Mouse (Mus musculus) liver, embryonic 15.5 days (tissue): Measurements from ENCODE around the gene Cd99l2. TPM values are rescaled to one million over a fixed set of nuclear protein-coding genes. Genes with fewer than 3 reads are reported as not detected.
"Not testable (repeated sequence)": the region's sequence is repeated elsewhere in the genome, so short reads cannot be mapped to it uniquely, and the experiment has no call there.

Source experiments
- ATAC-seq: fragments of 200-750 bp; cut with Nextera tagmentation; 2 replicates; pipeline ENCODE4 v1.8.0; 2017; ENCODE audit warnings: moderate number of reproducible peaks, mild to moderate bottlenecking, moderate library complexity; ENCODE audit not compliant: insufficient read depth
- H3K27ac ChIP-seq: fragments of 300-500 bp; sonication (generic); replicated peaks from 2 replicates; pipeline ENCODE4 v1.5.1; 2015; ENCODE audit warnings: mild to moderate bottlenecking, inconsistent platforms
- H3K27me3 ChIP-seq: fragments of 300-500 bp; sonication (generic); 2 replicates; pipeline ENCODE4 v1.6.1; 2015; ENCODE audit warnings: mild to moderate bottlenecking, inconsistent platforms
- H3K36me3 ChIP-seq: fragments of 300-500 bp; sonication (generic); replicated peaks from 2 replicates; pipeline ENCODE4 v1.6.1; 2015; ENCODE audit warnings: moderate library complexity, mild to moderate bottlenecking, inconsistent platforms
- H3K4me1 ChIP-seq: fragments of 300-500 bp; sonication (generic); replicated peaks from 2 replicates; pipeline ENCODE4 v1.6.1; 2015; ENCODE audit warnings: inconsistent platforms
- H3K4me2 ChIP-seq: fragments of 300-500 bp; sonication (generic); 2 replicates; pipeline ENCODE4 v1.6.1; 2015; ENCODE audit warnings: moderate library complexity, mild to moderate bottlenecking, inconsistent platforms
- H3K4me3 ChIP-seq: fragments of 300-500 bp; sonication (generic); replicated peaks from 2 replicates; pipeline ENCODE4 v1.5.1; 2015; ENCODE audit warnings: mild to moderate bottlenecking, inconsistent platforms
- H3K9ac ChIP-seq: fragments of 300-500 bp; sonication (generic); 2 replicates; pipeline ENCODE4 v1.6.1; 2015; ENCODE audit warnings: moderate library complexity, mild to moderate bottlenecking, inconsistent platforms
- H3K9me3 ChIP-seq: fragments of 300-500 bp; sonication (generic); replicated peaks from 2 replicates; pipeline ENCODE4 v1.6.1; 2016; ENCODE audit warnings: inconsistent platforms
- WGBS: fragments of 180-500 bp; shearing (Covaris S2); methylation state at CpG from one replicate; pipeline ENCODE4 v1.1.7; 2015; ENCODE audit warnings: mixed read lengths; ENCODE audit not compliant: insufficient replicate concordance; 5-methylcytosine and 5-hydroxymethylcytosine counted together
- polyA plus RNA-seq: library from polyadenylated mRNA; unstranded; fragments of >200 nt; fragmentation: Nextera tagmentation; extraction: Ambion mirVana; gene quantifications from 2 replicates; pipeline ENCODE4 v1.2.1, GENCODE M21; 2015

The Cd99l2 gene
- polyA plus RNA-seq, 1 experiment from 2014 or later = 10.8 TPM

DNA sequence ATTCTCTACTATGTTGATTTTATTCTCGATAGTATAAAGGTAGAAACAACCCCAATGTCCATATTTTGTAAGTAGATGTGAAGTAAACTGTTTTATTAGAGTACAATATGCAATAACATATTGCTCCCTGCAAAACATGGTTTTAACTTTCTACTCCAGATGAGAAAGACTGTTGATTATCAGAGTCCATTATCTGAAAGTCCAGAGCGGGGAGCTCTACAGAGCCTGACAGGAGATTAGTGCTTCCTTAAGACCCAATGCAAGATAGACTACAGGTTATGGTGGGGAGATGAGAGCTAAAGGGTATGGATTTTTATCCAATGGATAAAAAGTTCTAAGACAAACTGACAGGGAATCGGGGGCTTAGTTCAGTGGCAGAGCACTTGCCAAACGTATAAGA, 26.6 kb upstream of the Cd99l2 start:
- ATAC-seq = peak; percentile 65; the same call in 1 of the 2 replicates
- Histone ChIP-seq H3K27ac (peak overlapping the region; percentile 6; the same call in 1 of the 2 replicates), H3K4me3 (no peak overlapping the region), H3K4me1 (peaks cover 9% of the 10 kb centered on the region), H3K27me3 (no peaks in the 10 kb centered on the region), H3K9me3 (no peaks in the 10 kb centered on the region), H3K4me2 (no peak overlapping the region), H3K9ac (no peak overlapping the region), H3K36me3 (no peaks in the 10 kb centered on the region)
- WGBS = 46% methylated on average over 4 of the region's 4 CpGs

DNA sequence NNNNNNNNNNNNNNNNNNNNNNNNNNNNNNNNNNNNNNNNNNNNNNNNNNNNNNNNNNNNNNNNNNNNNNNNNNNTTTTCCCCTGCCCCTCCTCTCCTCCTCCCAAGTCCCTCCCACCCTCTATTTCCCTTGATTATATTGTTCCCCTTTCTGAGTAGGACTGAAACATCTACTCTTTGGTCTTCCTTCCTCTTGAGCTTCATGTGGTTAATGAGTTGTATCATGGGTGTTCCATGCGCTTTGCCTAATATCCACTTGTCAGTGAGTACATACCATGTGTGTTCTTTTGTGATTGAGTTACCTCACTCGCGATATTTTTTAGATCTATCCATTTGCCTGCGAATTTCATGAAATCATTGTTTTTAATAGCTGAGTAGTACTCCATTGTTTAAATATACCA, 13.9 kb upstream of the Cd99l2 start:
- H3K4me1 ChIP-seq, H3K4me3 ChIP-seq, ATAC-seq, H3K27ac ChIP-seq, H3K9ac ChIP-seq, H3K36me3 ChIP-seq, H3K27me3 ChIP-seq, H3K4me2 ChIP-seq, H3K9me3 ChIP-seq: not testable (repeated sequence)
- WGBS = 68% methylated on average over 4 of the region's 4 CpGs

DNA sequence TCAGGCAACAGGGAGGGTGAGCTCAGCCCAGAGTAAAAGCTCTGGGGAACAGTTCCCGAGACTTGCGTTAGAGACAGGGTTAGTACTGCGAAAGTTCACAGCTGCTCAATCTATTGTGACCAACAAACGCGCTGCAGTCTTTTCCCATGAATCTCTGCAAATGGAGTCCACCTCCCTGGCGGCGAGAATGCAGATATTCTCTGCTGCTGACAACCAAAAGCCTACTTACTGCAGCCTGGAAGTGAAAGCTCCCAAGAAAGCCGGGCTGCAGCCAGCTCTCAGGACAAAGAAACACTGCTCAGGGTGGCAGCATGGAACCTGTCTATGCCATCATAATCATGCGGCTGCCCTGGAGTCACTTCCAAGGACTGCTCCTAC, 619 bp upstream of the Cd99l2 start:
- 19% methylated on average over 9 of the region's 9 CpGs for WGBS
- Histone ChIP-seq H3K36me3 (no peaks in the 10 kb centered on the region), H3K9me3 (no peaks in the 10 kb centered on the region), H3K4me3 (peak overlapping the region; percentile 70), H3K9ac (peak overlapping the region; percentile 77), H3K27me3 (peaks cover 15% of the 10 kb centered on the region), H3K27ac (peak overlapping the region; percentile 83), H3K4me2 (peak overlapping the region; percentile 82), H3K4me1 (peaks cover 27% of the 10 kb centered on the region)
- no peak for ATAC-seq

DNA sequence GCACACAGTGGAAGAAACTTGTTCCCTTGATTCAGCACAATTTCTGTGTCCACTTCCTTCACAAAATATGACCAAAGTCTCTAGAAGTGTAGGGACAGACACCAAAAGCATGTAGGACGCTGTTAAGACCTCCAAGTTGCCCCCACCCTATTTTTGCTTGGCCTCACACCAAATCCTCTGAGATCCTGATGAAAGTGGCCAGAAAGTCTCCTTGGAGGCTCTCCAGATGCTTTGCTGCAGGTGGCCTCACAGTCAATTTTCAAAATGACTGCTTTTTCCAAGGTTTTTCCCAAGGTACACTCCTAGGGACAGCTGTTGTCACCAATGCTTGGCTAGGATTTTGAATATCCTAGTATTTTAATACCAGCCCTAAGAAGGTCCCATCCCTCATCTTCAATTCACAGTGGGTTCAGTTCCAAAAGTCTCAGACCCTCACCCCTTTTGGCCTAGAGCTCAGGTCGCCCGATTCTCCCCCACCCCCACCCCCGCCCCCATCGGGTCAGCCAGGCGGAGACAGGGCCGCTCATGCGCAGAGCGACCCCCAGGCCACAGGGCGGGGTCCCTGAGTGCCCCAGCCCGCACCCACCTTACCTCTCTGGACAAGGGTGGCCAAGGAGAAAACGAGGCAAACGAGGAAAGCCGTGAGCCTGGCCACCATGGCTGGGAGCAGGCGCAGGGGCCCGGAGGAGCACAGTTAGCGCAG, 567 bp downstream of the Cd99l2 start:
- peak overlapping the region; percentile 70 for H3K4me3 ChIP-seq
- peak overlapping the region; percentile 83 for H3K27ac ChIP-seq
- H3K9ac ChIP-seq = peak overlapping the region; percentile 77
- WGBS = 10% methylated on average over 17 of the region's 17 CpGs
- ATAC-seq = no peak; the same call in 1 of the 2 replicates
- peaks cover 5% of the 10 kb centered on the region; the same call in 1 of the 2 replicates for H3K27me3 ChIP-seq
- H3K36me3 ChIP-seq = no peaks in the 10 kb centered on the region
- H3K9me3 ChIP-seq = no peaks in the 10 kb centered on the region
- H3K4me2 ChIP-seq = peak overlapping the region; percentile 82
- peaks cover 27% of the 10 kb centered on the region for H3K4me1 ChIP-seq

DNA sequence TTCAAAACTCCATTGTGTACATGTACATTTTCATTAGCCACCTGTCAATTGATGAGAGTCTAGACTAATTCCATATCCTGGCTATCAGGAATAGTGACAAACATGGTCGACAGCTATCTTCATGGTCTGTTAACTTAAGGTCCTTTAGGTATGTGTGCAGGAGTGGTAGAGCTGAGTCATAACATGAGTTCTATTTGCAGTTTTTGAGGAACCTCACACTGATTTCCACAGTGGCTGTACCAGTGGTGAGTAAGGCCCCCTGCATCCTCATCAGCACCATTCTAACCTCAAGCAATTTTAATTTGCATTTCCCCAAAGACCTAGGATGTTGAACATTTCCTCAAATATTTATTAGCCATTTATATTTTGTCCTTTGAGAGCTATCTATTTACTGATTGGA, 3.3 kb downstream of the Cd99l2 start:
- H3K9ac ChIP-seq = no peak overlapping the region
- 66% methylated on average over 1 of the region's 1 CpGs for WGBS
- no peak for ATAC-seq
- no peak overlapping the region for H3K4me2 ChIP-seq
- no peak overlapping the region for H3K4me3 ChIP-seq
- H3K4me1 ChIP-seq = peaks cover 27% of the 10 kb centered on the region
- H3K27me3 ChIP-seq = no peaks in the 10 kb centered on the region
- H3K27ac ChIP-seq = no peak overlapping the region
- H3K9me3 ChIP-seq = no peaks in the 10 kb centered on the region
- H3K36me3 ChIP-seq = no peaks in the 10 kb centered on the region

DNA sequence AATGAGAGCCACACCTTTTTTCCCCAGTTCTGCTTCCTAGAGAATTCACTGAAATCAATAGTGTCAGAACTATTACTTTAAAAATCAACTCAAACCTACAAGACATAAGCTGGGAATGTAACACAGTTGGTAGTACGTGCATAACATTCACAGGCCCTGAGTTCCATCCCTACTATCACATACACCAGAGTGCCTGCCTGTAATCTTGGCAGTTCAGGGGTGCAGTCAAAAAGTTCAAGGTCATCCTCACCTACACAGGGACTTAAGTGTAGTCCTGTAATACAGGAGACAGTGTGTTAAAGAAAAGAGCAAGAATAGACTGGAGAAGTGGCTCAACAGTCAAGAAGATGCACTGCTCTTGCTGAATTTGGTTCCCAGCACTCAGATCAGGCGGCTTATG, 10.4 kb downstream of the Cd99l2 start:
- Histone ChIP-seq H3K27ac (no peak overlapping the region), H3K27me3 (no peaks in the 10 kb centered on the region), H3K4me2 (no peak overlapping the region), H3K9me3 (no peaks in the 10 kb centered on the region), H3K9ac (no peak overlapping the region), H3K4me1 (peaks cover 11% of the 10 kb centered on the region), H3K4me3 (no peak overlapping the region), H3K36me3 (no peaks in the 10 kb centered on the region; the same call in 1 of the 2 replicates)
- ATAC-seq = peak; percentile 69
- WGBS = 61% methylated on average over 2 of the region's 2 CpGs

DNA sequence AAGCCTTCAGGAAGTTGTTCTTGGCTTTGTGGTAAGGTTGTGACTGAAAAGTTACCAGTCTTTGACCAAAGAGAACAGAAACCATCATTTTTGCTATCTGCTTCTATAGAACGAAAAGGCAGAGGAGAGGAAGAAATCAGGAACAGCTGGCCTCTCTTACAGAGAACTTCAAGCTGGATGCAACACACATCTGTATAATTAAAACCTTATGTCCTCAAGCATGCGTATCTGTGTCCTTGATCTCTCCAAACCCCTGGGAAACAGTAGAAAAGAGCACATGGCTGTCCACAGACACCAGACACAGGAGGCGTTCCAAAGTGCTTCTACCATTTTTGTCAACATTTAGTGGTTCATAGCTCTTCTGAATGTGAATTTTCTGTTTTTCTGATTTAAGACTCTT, 16.7 kb downstream of the Cd99l2 start:
- no peaks in the 10 kb centered on the region for H3K27me3 ChIP-seq
- H3K4me1 ChIP-seq = peaks cover 31% of the 10 kb centered on the region
- 57% methylated on average over 3 of the region's 3 CpGs for WGBS
- no peaks in the 10 kb centered on the region for H3K9me3 ChIP-seq
- H3K9ac ChIP-seq = no peak overlapping the region
- peak overlapping the region; percentile 80; the same call in 1 of the 2 replicates for H3K27ac ChIP-seq
- ATAC-seq = no peak
- no peak overlapping the region for H3K4me3 ChIP-seq
- H3K36me3 ChIP-seq = no peaks in the 10 kb centered on the region; the same call in 1 of the 2 replicates
- H3K4me2 ChIP-seq = no peak overlapping the region

DNA sequence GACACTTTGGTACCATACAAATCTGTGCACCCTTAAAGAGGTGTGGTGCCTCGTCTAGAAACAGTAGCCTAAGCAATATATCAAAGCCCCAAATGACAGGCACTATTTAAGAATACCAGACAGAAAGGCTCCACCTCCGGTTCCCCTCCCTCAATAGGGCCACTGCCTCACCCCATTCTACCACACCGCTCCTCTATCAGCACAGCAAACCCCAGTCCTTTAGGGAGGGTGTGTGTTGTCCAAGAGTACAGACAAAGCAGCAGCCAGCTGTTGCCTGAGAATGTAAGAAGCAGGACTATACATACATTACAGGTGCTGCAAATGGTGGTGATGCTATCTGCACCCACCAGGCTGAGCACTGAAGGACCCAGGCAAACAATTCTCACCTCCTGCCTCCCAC, 17.2 kb downstream of the Cd99l2 start:
- H3K9ac ChIP-seq = no peak overlapping the region
- H3K4me1 ChIP-seq = peaks cover 31% of the 10 kb centered on the region
- H3K27ac ChIP-seq = peak overlapping the region; percentile 80
- ATAC-seq = 0 out of 2 replicates have a peak, but pooled peaks have one; percentile 41
- WGBS = 40% methylated on average over 3 of the region's 3 CpGs
- H3K4me2 ChIP-seq = peak overlapping the region; percentile 55; the same call in 1 of the 2 replicates
- no peaks in the 10 kb centered on the region; the same call in 1 of the 2 replicates for H3K36me3 ChIP-seq
- H3K4me3 ChIP-seq = no peak overlapping the region
- H3K9me3 ChIP-seq = no peaks in the 10 kb centered on the region
- H3K27me3 ChIP-seq = no peaks in the 10 kb centered on the region

DNA sequence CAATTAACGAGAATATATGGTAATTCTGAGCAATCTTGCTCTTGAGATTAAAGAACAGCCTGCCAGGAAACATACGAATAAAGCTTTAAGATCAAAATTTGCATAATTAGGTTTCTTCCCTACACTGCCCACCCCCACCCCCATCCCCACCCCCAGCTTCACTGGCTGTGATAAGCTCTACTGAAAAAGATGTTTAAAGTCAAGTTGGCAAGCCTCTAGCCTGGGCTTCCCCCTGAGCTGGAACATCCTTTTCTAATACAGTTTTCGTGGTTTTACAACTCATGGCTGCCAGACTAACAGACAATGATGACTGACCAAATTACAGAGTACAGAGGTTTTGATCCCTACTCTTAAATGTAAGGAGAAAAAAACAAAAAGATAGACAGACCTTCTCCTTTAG, 17.6 kb downstream of the Cd99l2 start:
- H3K27me3 ChIP-seq = no peaks in the 10 kb centered on the region
- H3K4me1 ChIP-seq = peaks cover 31% of the 10 kb centered on the region
- H3K4me2 ChIP-seq = peak overlapping the region; percentile 55
- H3K9me3 ChIP-seq = no peaks in the 10 kb centered on the region
- peak overlapping the region; percentile 80 for H3K27ac ChIP-seq
- H3K4me3 ChIP-seq = no peak overlapping the region
- H3K36me3 ChIP-seq = no peaks in the 10 kb centered on the region; the same call in 1 of the 2 replicates
- no peak overlapping the region for H3K9ac ChIP-seq
- 43% methylated on average over 3 of the region's 3 CpGs for WGBS
- ATAC-seq = no peak

DNA sequence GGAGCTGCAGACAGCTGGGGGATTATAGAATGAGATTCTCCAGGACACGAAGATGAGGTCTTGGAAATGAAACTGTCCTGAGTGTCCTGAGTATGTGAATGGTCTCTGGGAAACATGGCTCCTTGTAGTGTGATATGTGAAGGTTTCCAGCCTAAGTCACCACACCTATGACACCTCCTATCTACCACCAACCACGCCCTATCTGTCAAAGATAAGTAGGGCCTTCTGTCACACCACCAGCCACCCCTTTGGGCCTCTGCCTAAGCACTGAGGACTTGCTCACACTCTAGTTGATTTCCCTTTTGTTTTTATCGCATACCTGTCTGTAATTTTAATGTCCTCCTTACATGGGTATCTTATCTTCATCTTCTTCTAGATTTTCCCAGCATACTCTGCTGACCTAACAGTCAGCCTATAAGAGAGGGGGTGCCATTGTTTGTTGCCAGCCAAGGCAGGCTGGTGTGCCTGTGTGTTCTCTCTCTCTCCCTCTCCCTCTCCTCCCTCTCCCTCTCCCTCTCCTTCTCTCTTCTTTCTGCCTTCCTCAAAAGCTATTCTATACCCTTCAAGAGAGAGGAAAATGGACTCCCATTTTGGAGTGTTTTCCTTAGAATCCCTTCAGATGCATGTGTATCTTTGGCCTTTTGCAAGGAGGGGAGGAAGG, 18.2 kb downstream of the Cd99l2 start:
- no peaks in the 10 kb centered on the region; the same call in 1 of the 2 replicates for H3K36me3 ChIP-seq
- peak overlapping the region; percentile 80 for H3K27ac ChIP-seq
- ATAC-seq = peak; percentile 99
- no peaks in the 10 kb centered on the region for H3K27me3 ChIP-seq
- no peak overlapping the region for H3K9ac ChIP-seq
- peaks cover 31% of the 10 kb centered on the region for H3K4me1 ChIP-seq
- H3K4me3 ChIP-seq = 0 out of 2 replicates have a peak overlapping the region, but pooled peaks have one; percentile 18
- H3K4me2 ChIP-seq = peak overlapping the region; percentile 55
- H3K9me3 ChIP-seq = no peaks in the 10 kb centered on the region
- 24% methylated on average over 3 of the region's 3 CpGs for WGBS

DNA sequence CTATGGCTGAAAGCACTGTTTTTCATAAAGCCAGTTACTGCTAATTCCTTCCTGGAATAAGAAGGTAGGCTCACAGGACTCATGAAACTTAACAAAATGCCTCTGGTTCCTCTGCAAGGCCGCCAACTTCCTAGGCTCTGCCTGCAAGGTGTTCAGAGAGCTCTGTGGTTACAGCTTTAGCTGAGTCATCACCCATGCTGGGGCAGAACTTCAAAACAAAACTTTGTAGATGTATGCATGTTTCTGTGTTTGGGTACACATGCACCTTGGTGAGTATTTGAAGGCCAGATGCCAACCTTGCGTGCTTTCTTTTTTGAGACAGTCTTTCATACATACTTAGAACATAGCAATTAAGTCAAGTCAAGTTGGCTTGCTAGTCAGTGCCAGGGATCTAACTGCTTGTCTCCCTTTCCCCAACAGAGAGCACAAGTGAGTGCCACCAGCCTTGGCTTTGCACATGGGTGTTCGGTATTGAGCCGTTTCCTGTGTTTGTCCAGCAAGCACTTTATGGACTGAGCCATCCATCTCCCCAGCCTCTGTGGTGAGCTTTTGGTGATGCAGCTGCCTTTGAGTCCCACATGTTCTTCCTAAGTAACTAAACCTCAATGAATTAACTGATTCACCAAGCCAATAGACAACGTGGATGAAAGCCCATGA, 23.9 kb downstream of the Cd99l2 start:
- no peak overlapping the region for H3K9ac ChIP-seq
- H3K27me3 ChIP-seq = no peaks in the 10 kb centered on the region
- no peaks in the 10 kb centered on the region for H3K9me3 ChIP-seq
- H3K4me1 ChIP-seq = peaks cover 36% of the 10 kb centered on the region
- H3K27ac ChIP-seq = peak overlapping the region; percentile 72
- peak; percentile 74 for ATAC-seq
- no peak overlapping the region for H3K4me3 ChIP-seq
- WGBS = 52% methylated on average over 5 of the region's 5 CpGs
- no peaks in the 10 kb centered on the region for H3K36me3 ChIP-seq
- no peak overlapping the region for H3K4me2 ChIP-seq
